Mouse (Mus musculus) neural tube, embryonic 11.5 days (tissue): ENCODE data around the gene Stab1. TPM values are rescaled to one million over a fixed set of nuclear protein-coding genes. Genes with fewer than 3 reads are reported as not detected.

Experiments used
- ATAC-seq: fragments of 200-750 bp; cut with Nextera tagmentation; 2 replicates; pipeline ENCODE4 v1.8.0; 2017; ENCODE audit warnings: moderate number of reproducible peaks, mild to moderate bottlenecking, moderate TSS enrichment, moderate library complexity; ENCODE audit not compliant: insufficient read depth, low FRiP score, low TSS enrichment
- DNase-seq: peaks from one replicate; pipeline ENCODE4 v3.0.0-alpha.2; 2015; ENCODE audit warnings: low spot score
- H3K27ac ChIP-seq: fragments of 300-500 bp; sonication (generic); 2 replicates; pipeline ENCODE4 v1.5.1; 2014; ENCODE audit warnings: low read depth, mild to moderate bottlenecking, low read length
- H3K27me3 ChIP-seq: fragments of 300-500 bp; sonication (generic); 2 replicates; pipeline ENCODE4 v1.6.1; 2014; ENCODE audit warnings: mild to moderate bottlenecking, low read length, mixed read lengths; ENCODE audit not compliant: control insufficient read depth, insufficient read depth
- H3K36me3 ChIP-seq: fragments of 300-500 bp; sonication (generic); 2 replicates; pipeline ENCODE4 v1.6.1; 2014; ENCODE audit warnings: mild to moderate bottlenecking, low read length, moderate library complexity, mixed read lengths; ENCODE audit not compliant: control insufficient read depth, insufficient read depth
- H3K4me1 ChIP-seq: fragments of 300-500 bp; sonication (generic); 2 replicates; pipeline ENCODE4 v1.6.1; 2014; ENCODE audit warnings: low read length, mixed read lengths; ENCODE audit not compliant: control insufficient read depth, insufficient read depth
- H3K4me2 ChIP-seq: fragments of 300-500 bp; sonication (generic); 2 replicates; pipeline ENCODE4 v1.6.1; 2014; ENCODE audit warnings: low read depth, mild to moderate bottlenecking, moderate library complexity
- H3K4me3 ChIP-seq: fragments of 300-500 bp; sonication (generic); 2 replicates; pipeline ENCODE4 v1.5.1; 2014; ENCODE audit warnings: low read depth, low read length
- H3K9ac ChIP-seq: fragments of 300-500 bp; sonication (generic); 2 replicates; pipeline ENCODE4 v1.6.1; 2014; ENCODE audit warnings: mild to moderate bottlenecking, low read length
- H3K9me3 ChIP-seq: fragments of 300-500 bp; sonication (generic); 2 replicates; pipeline ENCODE4 v1.6.1; 2016; ENCODE audit warnings: low read length; ENCODE audit not compliant: control insufficient read depth
- WGBS: fragments of 180-500 bp; shearing (Covaris S2); extraction: QIAGEN DNeasy Blood & Tissue Kit; methylation state at CpG from one replicate; pipeline ENCODE4 v1.1.7; 2014; 5-methylcytosine and 5-hydroxymethylcytosine counted together
- polyA plus RNA-seq: library from polyadenylated mRNA; unstranded; fragments of >200 nt; fragmentation: Nextera tagmentation; extraction: Ambion mirVana; gene quantifications from 2 replicates; pipeline ENCODE4 v1.2.1, GENCODE M21; 2014

Gene Stab1
- polyA plus RNA-seq, 1 experiment from 2014 or later: 18.7 TPM

DNA sequence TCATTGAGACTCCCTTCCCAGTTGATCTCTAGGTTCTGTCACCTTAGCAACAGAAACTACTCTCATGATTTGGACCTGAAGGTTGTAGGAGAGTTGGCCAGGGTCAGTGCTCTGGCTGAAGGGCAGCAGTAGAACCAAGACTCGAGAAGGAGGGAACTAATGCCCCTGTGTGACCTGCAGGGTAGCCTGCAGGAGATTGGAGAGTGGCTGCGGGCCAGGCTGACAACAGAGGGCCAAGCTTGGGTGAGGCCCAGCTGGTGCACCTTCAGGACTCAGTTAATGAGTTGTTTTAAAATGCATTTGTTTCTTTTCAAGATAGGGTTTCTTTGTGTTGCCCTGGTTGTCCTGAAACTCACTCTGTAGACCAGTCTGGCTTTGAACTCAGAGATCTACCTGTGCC, 3.4 kb downstream of the Stab1 start:
- WGBS: 83% methylated on average over 2 of the region's 2 CpGs
- DNase-seq (no peak), ATAC-seq (no peak)
- H3K4me2 ChIP-seq: no peak overlapping the region
- no peaks in the 10 kb centered on the region for H3K27me3 ChIP-seq
- H3K9me3 ChIP-seq: no peaks in the 10 kb centered on the region
- no peaks in the 10 kb centered on the region for H3K36me3 ChIP-seq
- no peak overlapping the region for H3K9ac ChIP-seq
- no peaks in the 10 kb centered on the region for H3K4me1 ChIP-seq
- H3K27ac ChIP-seq: no peak overlapping the region
- no peak overlapping the region for H3K4me3 ChIP-seq

DNA sequence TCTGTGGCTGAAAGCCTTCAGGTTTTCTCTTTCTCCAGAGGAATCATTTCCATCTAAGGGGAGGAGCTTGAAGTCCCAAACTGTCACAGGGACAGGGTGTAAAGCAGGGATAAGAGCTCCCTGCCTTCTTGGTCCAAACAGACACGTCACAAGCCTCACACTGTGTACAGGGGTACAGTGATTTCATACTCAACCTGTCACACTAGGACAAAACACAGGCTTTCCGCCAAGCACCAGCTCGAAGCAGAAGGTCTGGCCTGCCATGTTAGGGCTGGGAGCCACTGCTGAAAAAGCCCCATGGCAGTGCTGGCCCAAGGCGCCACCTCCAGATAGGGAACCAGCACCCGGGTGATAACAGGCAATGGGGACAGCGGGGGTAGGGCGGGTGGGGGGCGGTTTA, 4.4 kb downstream of the Stab1 start:
- H3K36me3 ChIP-seq: no peaks in the 10 kb centered on the region
- no peaks in the 10 kb centered on the region for H3K9me3 ChIP-seq
- WGBS: 85% methylated on average over 8 of the region's 8 CpGs
- no peak overlapping the region for H3K9ac ChIP-seq
- no peak for ATAC-seq
- no peak overlapping the region for H3K4me3 ChIP-seq
- H3K4me2 ChIP-seq: no peak overlapping the region
- H3K27me3 ChIP-seq: no peaks in the 10 kb centered on the region
- no peaks in the 10 kb centered on the region for H3K4me1 ChIP-seq
- no peak overlapping the region for H3K27ac ChIP-seq
- no peak for DNase-seq

DNA sequence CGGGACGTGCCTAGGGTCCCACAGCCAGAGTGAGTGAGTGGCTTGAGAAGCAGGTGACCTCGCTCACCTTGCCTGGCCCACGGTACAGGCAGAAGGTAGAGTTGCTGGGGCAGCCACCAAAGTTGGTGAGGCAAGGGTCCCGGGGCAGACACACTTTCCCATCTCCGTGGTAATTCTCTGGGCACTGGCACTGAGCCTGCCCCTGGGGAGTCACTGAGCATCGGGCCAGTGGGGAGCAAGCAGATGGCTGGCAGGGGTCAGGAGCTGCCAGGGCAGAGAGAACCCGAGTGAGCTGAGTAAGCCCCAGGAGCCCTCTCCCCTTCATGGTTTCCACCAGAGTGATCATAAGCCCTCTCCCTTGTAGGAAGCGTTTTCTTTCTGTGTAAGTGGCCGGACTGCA, 6.8 kb downstream of the Stab1 start:
- DNase-seq (no peak), ATAC-seq (no peak)

DNA sequence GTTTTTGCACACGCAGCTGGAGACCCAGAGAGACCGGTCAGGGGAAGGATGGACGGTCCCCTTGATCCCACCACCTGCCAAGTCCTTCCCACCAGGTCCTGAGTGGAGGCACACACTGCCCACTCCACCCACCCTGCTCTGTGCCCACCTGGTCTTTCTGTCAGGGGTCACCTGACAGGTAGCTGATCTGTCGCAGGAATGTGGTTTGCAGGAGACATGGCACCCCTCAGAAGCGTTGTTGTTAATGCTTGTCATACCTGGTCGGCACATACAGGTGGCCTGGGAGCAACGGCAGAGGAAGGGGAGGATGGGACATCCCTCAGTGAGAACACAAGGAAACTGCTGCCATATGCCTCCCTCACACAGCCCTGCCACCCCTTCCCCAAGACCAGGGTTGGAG, 7.2 kb downstream of the Stab1 start:
- no peaks in the 10 kb centered on the region for H3K36me3 ChIP-seq
- no peak overlapping the region for H3K27ac ChIP-seq
- 92% methylated on average over 7 of the region's 7 CpGs for WGBS
- ATAC-seq (no peak), DNase-seq (no peak)
- no peak overlapping the region for H3K4me3 ChIP-seq
- no peak overlapping the region for H3K9ac ChIP-seq
- no peak overlapping the region for H3K4me2 ChIP-seq
- no peaks in the 10 kb centered on the region for H3K4me1 ChIP-seq
- H3K27me3 ChIP-seq: no peaks in the 10 kb centered on the region
- H3K9me3 ChIP-seq: no peaks in the 10 kb centered on the region

More for the DNA sequence above, 6.8 kb downstream of the Stab1 start:
- WGBS: 91% methylated on average over 10 of the region's 10 CpGs
- H3K9me3 ChIP-seq: no peaks in the 10 kb centered on the region
- no peaks in the 10 kb centered on the region for H3K27me3 ChIP-seq
- H3K9ac ChIP-seq: no peak overlapping the region
- H3K4me1 ChIP-seq: no peaks in the 10 kb centered on the region
- no peaks in the 10 kb centered on the region for H3K36me3 ChIP-seq
- no peak overlapping the region for H3K4me3 ChIP-seq
- H3K27ac ChIP-seq: no peak overlapping the region
- H3K4me2 ChIP-seq: no peak overlapping the region

DNA sequence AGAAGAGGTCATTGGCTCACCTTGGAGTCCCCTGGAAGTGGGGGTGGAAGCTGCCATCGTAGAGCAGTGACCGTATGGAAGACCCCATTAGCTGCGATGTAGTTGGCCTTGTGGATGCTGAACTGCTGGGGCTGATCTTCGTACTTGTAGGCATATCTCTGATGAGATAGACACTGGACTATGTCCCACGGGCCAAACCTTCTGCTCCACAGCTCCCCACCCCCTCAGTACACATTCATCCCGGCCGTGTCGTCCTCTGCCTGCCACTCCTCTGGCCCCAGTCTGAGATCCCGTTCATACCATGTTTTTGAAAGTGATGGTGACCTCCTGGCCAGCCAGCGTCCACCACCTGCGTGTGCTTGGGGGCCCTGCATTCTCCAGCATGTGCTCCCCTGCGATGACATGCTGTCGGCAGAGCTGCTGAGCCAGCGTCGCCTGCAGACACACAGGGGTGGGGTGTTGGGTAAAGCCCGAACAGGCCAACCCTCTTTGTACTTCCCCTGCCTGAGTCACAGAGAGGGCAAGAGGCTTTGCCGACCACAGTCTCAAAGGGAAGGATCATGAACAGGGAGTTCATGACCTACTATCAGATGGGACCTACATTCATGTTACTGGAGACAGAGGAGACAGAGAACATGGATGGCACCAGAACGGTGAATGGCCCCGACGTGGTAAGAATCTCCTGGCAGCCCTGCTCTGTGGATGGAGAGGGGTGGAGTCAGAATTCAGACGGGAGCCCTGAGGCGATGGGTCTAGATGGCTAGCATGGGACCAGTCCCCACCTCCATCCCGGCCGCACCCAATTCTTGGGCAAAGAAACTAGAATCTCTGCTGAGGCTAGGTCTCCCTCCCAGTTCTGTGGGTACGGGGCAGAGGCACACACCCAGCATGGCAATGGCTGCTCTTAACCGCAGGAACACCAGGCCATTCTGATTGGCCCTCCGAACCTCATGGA, 8.0 kb downstream of the Stab1 start:
- DNase-seq (no peak), ATAC-seq (no peak)
- Histone ChIP-seq H3K27ac (no peak overlapping the region), H3K4me1 (no peaks in the 10 kb centered on the region), H3K9me3 (no peaks in the 10 kb centered on the region), H3K4me3 (no peak overlapping the region), H3K36me3 (no peaks in the 10 kb centered on the region), H3K27me3 (no peaks in the 10 kb centered on the region), H3K9ac (no peak overlapping the region), H3K4me2 (no peak overlapping the region)
- 79% methylated on average over 27 of the region's 27 CpGs for WGBS

DNA sequence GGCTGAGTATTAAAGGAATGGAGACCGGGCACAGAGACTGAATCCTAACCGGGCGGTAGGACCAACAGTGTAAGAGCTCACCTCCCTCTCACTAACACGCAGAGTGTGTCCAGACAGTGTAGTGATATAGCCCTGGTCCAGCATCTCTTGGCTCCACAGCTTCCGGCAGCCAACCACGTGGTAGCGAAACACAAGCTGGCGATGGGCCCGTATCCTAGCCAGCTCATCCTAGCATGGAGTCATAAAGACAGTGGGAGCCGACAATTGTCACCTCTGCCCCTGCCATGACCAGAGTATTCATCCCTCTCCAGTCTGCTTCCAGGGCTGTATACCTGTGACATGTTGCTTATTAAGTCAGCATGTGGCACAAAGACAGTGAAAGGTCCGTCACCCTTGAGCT, 22.7 kb downstream of the Stab1 start:
- 94% methylated on average over 11 of the region's 11 CpGs for WGBS
- ATAC-seq: no peak

DNA sequence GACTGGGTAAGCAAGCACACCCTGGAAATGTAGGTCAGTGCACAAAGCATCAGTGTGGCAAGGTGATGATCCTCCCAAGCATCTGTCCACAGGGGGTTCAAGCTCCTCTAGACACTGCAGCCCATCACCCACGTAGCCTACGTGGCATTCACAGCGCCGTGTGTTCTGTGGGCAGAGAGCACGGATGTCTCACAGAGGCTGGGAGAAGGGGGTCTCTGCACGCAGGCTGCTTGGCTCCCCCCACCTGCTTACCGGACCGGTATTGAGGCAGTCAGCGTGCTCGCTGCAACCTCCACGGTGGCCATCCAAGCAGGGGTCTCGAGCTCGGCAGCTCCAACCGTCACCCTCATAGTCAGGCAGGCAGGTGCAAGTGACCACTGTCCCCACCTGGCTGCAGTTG, 27.4 kb downstream of the Stab1 start:
- no peak overlapping the region for H3K9ac ChIP-seq
- H3K9me3 ChIP-seq: no peaks in the 10 kb centered on the region
- no peaks in the 10 kb centered on the region for H3K27me3 ChIP-seq
- H3K36me3 ChIP-seq: peaks cover 47% of the 10 kb centered on the region
- DNase-seq (no peak), ATAC-seq (no peak)
- H3K4me3 ChIP-seq: no peak overlapping the region
- no peak overlapping the region for H3K4me2 ChIP-seq
- no peaks in the 10 kb centered on the region for H3K4me1 ChIP-seq
- no peak overlapping the region for H3K27ac ChIP-seq
- 96% methylated on average over 14 of the region's 14 CpGs for WGBS

More for the DNA sequence above, 22.7 kb downstream of the Stab1 start:
- no peak overlapping the region for H3K4me3 ChIP-seq
- H3K4me1 ChIP-seq: no peaks in the 10 kb centered on the region
- peaks cover 7% of the 10 kb centered on the region for H3K36me3 ChIP-seq
- no peaks in the 10 kb centered on the region for H3K9me3 ChIP-seq
- DNase-seq: no peak
- no peaks in the 10 kb centered on the region for H3K27me3 ChIP-seq
- H3K9ac ChIP-seq: no peak overlapping the region
- H3K4me2 ChIP-seq: no peak overlapping the region
- no peak overlapping the region for H3K27ac ChIP-seq

DNA sequence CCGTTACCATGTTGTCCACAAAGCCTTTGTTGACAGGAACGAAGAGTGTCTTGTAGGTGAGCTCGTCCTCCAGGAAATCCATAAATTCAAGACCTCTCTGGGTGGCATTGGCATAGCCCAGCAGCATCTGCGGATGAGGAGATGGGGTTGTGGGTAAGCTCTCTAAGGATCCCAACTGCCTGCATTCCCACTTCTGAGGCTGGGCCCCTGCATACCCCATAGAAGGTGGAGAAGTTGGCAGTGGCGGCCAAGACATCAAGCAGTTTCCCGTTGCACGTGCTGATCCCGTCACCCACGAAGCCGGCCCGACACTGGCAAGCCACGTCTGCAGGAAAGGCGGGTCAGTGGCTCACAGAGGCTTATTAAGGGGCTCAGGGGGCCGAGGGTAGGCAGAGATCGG, 28.3 kb downstream of the Stab1 start:
- Histone ChIP-seq H3K4me3 (no peak overlapping the region), H3K4me2 (no peak overlapping the region), H3K27ac (no peak overlapping the region), H3K27me3 (no peaks in the 10 kb centered on the region), H3K4me1 (no peaks in the 10 kb centered on the region), H3K36me3 (peaks cover 55% of the 10 kb centered on the region), H3K9ac (no peak overlapping the region), H3K9me3 (no peaks in the 10 kb centered on the region)
- WGBS: 92% methylated on average over 15 of the region's 15 CpGs
- ATAC-seq (no peak), DNase-seq (no peak)

DNA sequence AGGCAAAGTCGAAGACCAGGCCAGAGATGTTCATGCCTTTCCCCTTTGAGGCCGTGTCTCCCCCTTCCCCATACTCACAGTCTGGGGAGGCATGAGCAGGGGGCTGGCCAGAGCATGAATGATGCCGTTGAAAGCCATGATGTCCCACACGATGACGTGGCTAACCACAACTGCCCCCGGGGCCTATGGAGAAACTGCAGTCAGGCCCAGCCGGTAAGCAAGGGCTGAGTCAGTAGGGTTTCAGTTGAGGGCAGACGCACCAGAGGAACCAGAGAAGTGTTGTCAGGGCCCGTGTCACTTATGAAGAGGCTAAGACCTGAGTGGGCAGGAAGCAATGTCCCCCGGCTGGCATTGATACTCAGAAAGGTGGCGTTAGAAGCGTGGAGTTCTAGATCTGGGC, 28.8 kb downstream of the Stab1 start:
- Histone ChIP-seq H3K27me3 (no peaks in the 10 kb centered on the region), H3K4me3 (no peak overlapping the region), H3K9me3 (no peaks in the 10 kb centered on the region), H3K4me2 (no peak overlapping the region), H3K36me3 (peaks cover 57% of the 10 kb centered on the region), H3K27ac (no peak overlapping the region), H3K9ac (no peak overlapping the region), H3K4me1 (no peaks in the 10 kb centered on the region)
- ATAC-seq: no peak
- 95% methylated on average over 12 of the region's 12 CpGs for WGBS
- DNase-seq: no peak
